14 mouse cellular contexts compared by ENCODE assay signal in genomic region chr5:63503056-63503845, GRCm38 (mm10).
DNase-seq lines count a peak whose midpoint lies in the region.
"Had no signal": no experiment of that assay in that cellular context is flagged by ENCODE, and none has a peak within 500 bp of the region (broad histone marks: within the 10 kb centered on the region; RNA-seq: fewer than 3 reads in every experiment).

No protein-coding gene starts in this region.

- peak; percentile 2 to 45 for DNase-seq in layer of hippocampus, adult 18-20 months (ENCODE audit: low spot score in 2 of 2)
- DNase-seq in layer of hippocampus, postnatal 36 days, result no peak
- peak; percentile 12 to 50 for DNase-seq in frontal cortex, postnatal 10 days (ENCODE audit: low spot score in 2 of 2)
- DNase-seq in left cerebral cortex, postnatal 14 days (ENCODE audit: low spot score in 2 of 2), result peak; percentile 55 to 63
- DNase-seq in right cerebral cortex, postnatal 36 days (ENCODE audit: low spot score in 2 of 2), result peak; percentile 38 to 74
- DNase-seq in c-Kit-positive CD71-positive TER-119-positive erythroid progenitor cells, embryonic 14.5 days (ENCODE audit: low spot score), result no peak
- DNase-seq in urinary bladder, postnatal 10 days (ENCODE audit: low spot score), result no peak
- DNase-seq: cerebellum, adult 9-10 months; gastrocnemius, postnatal 10 days; heart, adult 11 months; kidney, adult 2 months; kidney, postnatal 10 days; lung, postnatal 4 days; thymus, postnatal 25 days had no signal

- intact Hi-C loops in left cerebral cortex, postnatal 14 days (cut with DNase I), result loop anchor here (5.0 to 10.0 kb wide), 3 partner anchors 122 to 561 kb away; no protein-coding TSS in a partner anchor

Comparison
In these comparisons a context has a peak if more than half of its experiments do, and no peak if none do; other contexts are left out.
1. DNase-seq: peak in layer of hippocampus, adult 18-20 months (2 of 2), frontal cortex, postnatal 10 days (2 of 2), left cerebral cortex, postnatal 14 days (2 of 2) and right cerebral cortex, postnatal 36 days (2 of 2); none in layer of hippocampus, postnatal 36 days (0 of 2), c-Kit-positive CD71-positive TER-119-positive erythroid progenitor cells, embryonic 14.5 days (single experiment) and urinary bladder, postnatal 10 days (single experiment).